Mouse (Mus musculus) hindbrain, postnatal 0 days (tissue): ENCODE results near the gene Tent4a. TPM values are rescaled to one million over a fixed set of nuclear protein-coding genes. Genes with fewer than 3 reads are reported as not detected.

Source experiments
- ATAC-seq: fragments of 200-750 bp; cut with Nextera tagmentation; 2 replicates; pipeline ENCODE4 v1.8.0; 2017; ENCODE audit warnings: mild to moderate bottlenecking, moderate TSS enrichment, moderate library complexity
- DNase-seq: peaks from one replicate; pipeline ENCODE4 v3.0.0-alpha.2; 2015; ENCODE audit warnings: low spot score
- H3K27ac ChIP-seq: fragments of 300-500 bp; sonication (generic); 2 replicates; pipeline ENCODE4 v1.5.1; 2014; ENCODE audit warnings: mild to moderate bottlenecking
- H3K27me3 ChIP-seq: fragments of 300-500 bp; sonication (generic); 2 replicates; pipeline ENCODE4 v1.6.1; 2014; ENCODE audit warnings: low read length, mixed read lengths; ENCODE audit not compliant: insufficient read depth
- H3K36me3 ChIP-seq: fragments of 300-500 bp; sonication (generic); 2 replicates; pipeline ENCODE4 v1.6.1; 2014; ENCODE audit warnings: low read length, mixed read lengths; ENCODE audit not compliant: insufficient read depth
- H3K4me1 ChIP-seq: fragments of 300-500 bp; sonication (generic); 2 replicates; pipeline ENCODE4 v1.6.1; 2014; ENCODE audit warnings: antibody characterized with exemption, low read length, mixed read lengths; ENCODE audit not compliant: insufficient read depth
- H3K4me2 ChIP-seq: fragments of 300-500 bp; sonication (generic); 2 replicates; pipeline ENCODE4 v1.6.1; 2014; ENCODE audit warnings: low read depth, mild to moderate bottlenecking, low read length, moderate library complexity, mixed read lengths
- H3K4me3 ChIP-seq: fragments of 300-500 bp; sonication (generic); 2 replicates; pipeline ENCODE4 v1.5.1; 2014; ENCODE audit warnings: low read length
- H3K9ac ChIP-seq: fragments of 300-500 bp; sonication (generic); replicated peaks from 2 replicates; pipeline ENCODE4 v1.6.1; 2014; ENCODE audit warnings: mild to moderate bottlenecking, low read length, moderate library complexity, mixed read lengths
- H3K9me3 ChIP-seq: fragments of 300-500 bp; sonication (generic); 2 replicates; pipeline ENCODE4 v1.6.1; 2016; ENCODE audit warnings: low read length, mixed read lengths
- CTCF ChIP-seq: IDR thresholded peaks from 2 replicates; pipeline ENCODE4 v1.5.1; 2016; ENCODE audit warnings: antibody characterized with exemption, control low read depth, low read depth
- WGBS: fragments of 180-500 bp; shearing (Covaris S2); extraction: QIAGEN DNeasy Blood & Tissue Kit; methylation state at CpG from one replicate; pipeline ENCODE4 v1.1.7; 2014; 5-methylcytosine and 5-hydroxymethylcytosine counted together
- polyA plus RNA-seq: library from polyadenylated mRNA; unstranded; fragments of >200 nt; fragmentation: Nextera tagmentation; extraction: Ambion mirVana; gene quantifications from 2 replicates; pipeline ENCODE4 v1.2.1, GENCODE M21; 2015
- total RNA-seq: library from RNA; depleted of rRNA; stranded (reverse); fragments of >200 nt; gene quantifications from 2 replicates; pipeline ENCODE4 v1.2.3, GENCODE M21; 2014

Gene Tent4a
- total and polyA plus RNA-seq, 2 experiments from 2014 or later = 5.1 to 22.3 TPM

- DNase-seq = no peak
- Histone ChIP-seq H3K27me3 (no peaks in the 10 kb centered on the region), H3K4me3 (no peak overlapping the region), H3K4me1 (peaks cover 6% of the 10 kb centered on the region; the same call in 1 of the 2 replicates), H3K9me3 (no peaks in the 10 kb centered on the region), H3K9ac (no peak overlapping the region), H3K36me3 (no peaks in the 10 kb centered on the region), H3K27ac (no peak overlapping the region), H3K4me2 (no peak overlapping the region)
- no peak for ATAC-seq
- TF ChIP-seq CTCF = no peak
- 30% methylated on average over 4 of the region's 4 CpGs for WGBS
Measured at GRCm38 (mm10) chr13:69538327-69538726, 3.9 kb upstream of the Tent4a start.

GRCm38 (mm10) chr13:69537366-69537765 lies 2.9 kb upstream of the Tent4a start:
- ATAC-seq (no peak), DNase-seq (no peak)
- Histone ChIP-seq H3K4me1 (0 out of 2 replicates have a peak, but pooled peaks cover 6% of the 10 kb centered on the region), H3K27me3 (no peaks in the 10 kb centered on the region), H3K4me2 (no peak overlapping the region), H3K4me3 (no peak overlapping the region), H3K36me3 (no peaks in the 10 kb centered on the region), H3K9ac (no peak overlapping the region), H3K27ac (no peak overlapping the region), H3K9me3 (no peaks in the 10 kb centered on the region)
- no peak for TF ChIP-seq CTCF
- 52% methylated on average over 7 of the region's 7 CpGs for WGBS

GRCm38 (mm10) chr13:69536021-69536420 lies 1.6 kb upstream of the Tent4a start:
- ATAC-seq = no peak
- H3K4me3 ChIP-seq = no peak overlapping the region
- DNase-seq = no peak
- WGBS = 77% methylated on average over 4 of the region's 4 CpGs
- H3K27ac ChIP-seq = no peak overlapping the region
- H3K9ac ChIP-seq = no peak overlapping the region
- H3K4me2 ChIP-seq = peak overlapping the region; percentile 95; the same call in 1 of the 2 replicates
- TF ChIP-seq CTCF = no peak
- H3K4me1 ChIP-seq = peaks cover 19% of the 10 kb centered on the region
- no peaks in the 10 kb centered on the region for H3K36me3 ChIP-seq
- H3K9me3 ChIP-seq = no peaks in the 10 kb centered on the region
- no peaks in the 10 kb centered on the region for H3K27me3 ChIP-seq

GRCm38 (mm10) chr13:69534654-69535551 lies 486 bp upstream of the Tent4a start:
- Histone ChIP-seq H3K27me3 (no peaks in the 10 kb centered on the region), H3K4me1 (peaks cover 29% of the 10 kb centered on the region), H3K9ac (peak overlapping the region; percentile 82), H3K27ac (peak overlapping the region; percentile 94), H3K4me3 (peak overlapping the region; percentile 76), H3K9me3 (no peaks in the 10 kb centered on the region), H3K36me3 (no peaks in the 10 kb centered on the region), H3K4me2 (peak overlapping the region; percentile 96)
- DNase-seq = peak; percentile 99
- whole genome bisulfite sequencing = under 1% methylated on average over 79 of the region's 86 CpGs
- TF ChIP-seq CTCF = 0 out of 2 replicates have a peak, but pooled peaks have one; percentile 1
- peak; percentile 95 for ATAC-seq

- 0% methylated on average over 72 of the region's 155 CpGs for WGBS
- peaks cover 32% of the 10 kb centered on the region for H3K4me1 ChIP-seq
- peak; percentile 71 for DNase-seq
Measured at GRCm38 (mm10) chr13:69533405-69534333, 748 bp downstream of the Tent4a start, which contains the start of gene Nsun2. Nsun2 (plus strand) TSS chr13:69533746.

GRCm38 (mm10) chr13:69532893-69533404 lies 1.5 kb downstream of the Tent4a start:
- Histone ChIP-seq H3K4me2 (peak overlapping the region; percentile 96), H3K27ac (peak overlapping the region; percentile 94; the same call in 1 of the 2 replicates), H3K27me3 (no peaks in the 10 kb centered on the region), H3K36me3 (no peaks in the 10 kb centered on the region), H3K9me3 (no peaks in the 10 kb centered on the region), H3K9ac (peak overlapping the region; percentile 82), H3K4me3 (peak overlapping the region; percentile 76), H3K4me1 (peaks cover 34% of the 10 kb centered on the region)
- WGBS = 2% methylated on average over 9 of the region's 9 CpGs
- ATAC-seq (no peak), DNase-seq (no peak)
- TF ChIP-seq CTCF = no peak

More at GRCm38 (mm10) chr13:69533405-69534333, 748 bp downstream of the Tent4a start, which contains the start of gene Nsun2:
- TF ChIP-seq CTCF = no peak
- H3K27me3 ChIP-seq = no peaks in the 10 kb centered on the region
- no peaks in the 10 kb centered on the region for H3K36me3 ChIP-seq
- ATAC-seq = peak; percentile 11; the same call in 1 of the 2 replicates
- H3K9ac ChIP-seq = peak within 1 kb of the TSS; percentile 82
- H3K9me3 ChIP-seq = no peaks in the 10 kb centered on the region
- H3K27ac ChIP-seq = peak within 1 kb of the TSS; percentile 94
- H3K4me3 ChIP-seq = peak within 1 kb of the TSS; percentile 76
- peak within 1 kb of the TSS; percentile 96 for H3K4me2 ChIP-seq
